Mouse (Mus musculus): Measurements from ENCODE around the gene Pcnx4.

The Pcnx4 gene

DNA sequence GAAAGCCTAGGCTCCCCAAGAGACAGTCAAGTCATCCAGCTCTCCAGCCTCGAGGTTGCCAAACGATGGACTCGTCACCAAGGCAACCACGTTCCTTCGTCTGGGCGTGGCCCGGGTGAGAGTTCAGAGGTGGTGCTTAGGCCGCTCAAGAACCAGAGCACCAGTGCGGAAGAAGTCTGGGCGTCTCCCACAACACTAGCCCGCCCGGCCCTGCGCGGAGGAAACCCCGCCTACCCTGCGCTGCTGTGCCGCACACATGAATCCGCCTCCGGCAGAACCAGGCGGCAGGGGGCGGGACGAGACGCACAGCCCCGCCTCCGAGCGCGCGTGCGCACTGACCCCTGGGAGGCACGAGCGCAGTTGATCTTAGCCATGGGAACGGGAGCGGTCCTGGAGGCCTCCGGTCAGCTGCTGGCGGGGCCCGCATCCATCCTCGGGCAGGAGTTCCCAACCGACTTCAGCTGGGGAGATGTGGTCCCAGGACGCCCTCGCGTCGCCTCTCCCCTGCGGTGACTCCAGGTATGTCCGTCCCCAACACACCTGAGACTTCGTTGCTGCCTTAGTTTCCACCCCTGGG is at the start of gene Pcnx4:
Gene Pcnx4, plus strand, starts transcription at position 363 of the 577 bp plus-strand sequence.
- DNase-seq (ENCODE audit: low read depth, low spot score): peak; percentile 99

DNA sequence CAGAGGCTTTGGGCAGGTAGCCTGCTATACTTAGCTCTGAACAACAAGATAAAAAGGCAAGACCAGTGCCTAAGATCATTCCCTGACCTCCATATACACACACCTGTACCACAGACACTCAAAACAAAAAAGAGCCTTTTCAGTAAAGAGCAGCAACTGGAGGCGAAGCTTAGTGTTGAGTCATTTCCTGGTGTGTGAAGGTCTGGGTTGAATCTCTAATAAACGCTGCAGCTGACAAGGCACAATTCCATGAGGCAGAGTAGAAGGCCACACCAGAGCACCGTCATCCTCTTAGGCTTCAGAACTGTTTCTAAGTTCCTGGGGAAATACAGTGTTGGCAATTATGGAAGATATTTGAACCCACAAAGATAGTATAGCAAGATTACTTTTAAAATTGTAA is 48.7 kb upstream of the Pcnx4 start:
- no peak for DNase-seq (ENCODE audit: low read depth, low spot score)

DNA sequence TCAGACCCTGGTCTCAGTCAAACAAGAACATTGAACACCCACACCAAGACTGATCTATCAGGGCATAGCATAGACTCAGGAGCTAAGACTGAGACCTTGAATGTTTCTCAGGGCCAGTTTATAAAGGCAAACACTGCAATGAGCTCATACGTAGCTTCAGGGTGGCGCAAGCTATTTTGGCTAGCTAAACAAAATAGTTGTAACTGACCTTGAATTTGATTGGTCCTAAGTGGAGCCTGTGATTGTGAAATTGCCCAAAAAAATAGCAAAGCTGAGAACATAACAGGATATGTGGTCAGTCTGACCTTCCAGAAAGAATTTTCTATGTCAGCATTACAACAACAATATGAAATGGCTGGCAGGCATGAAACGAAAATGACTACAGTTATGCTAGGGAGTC is 46.2 kb upstream of the Pcnx4 start:
- DNase-seq (ENCODE audit: low read depth, low spot score): no peak

DNA sequence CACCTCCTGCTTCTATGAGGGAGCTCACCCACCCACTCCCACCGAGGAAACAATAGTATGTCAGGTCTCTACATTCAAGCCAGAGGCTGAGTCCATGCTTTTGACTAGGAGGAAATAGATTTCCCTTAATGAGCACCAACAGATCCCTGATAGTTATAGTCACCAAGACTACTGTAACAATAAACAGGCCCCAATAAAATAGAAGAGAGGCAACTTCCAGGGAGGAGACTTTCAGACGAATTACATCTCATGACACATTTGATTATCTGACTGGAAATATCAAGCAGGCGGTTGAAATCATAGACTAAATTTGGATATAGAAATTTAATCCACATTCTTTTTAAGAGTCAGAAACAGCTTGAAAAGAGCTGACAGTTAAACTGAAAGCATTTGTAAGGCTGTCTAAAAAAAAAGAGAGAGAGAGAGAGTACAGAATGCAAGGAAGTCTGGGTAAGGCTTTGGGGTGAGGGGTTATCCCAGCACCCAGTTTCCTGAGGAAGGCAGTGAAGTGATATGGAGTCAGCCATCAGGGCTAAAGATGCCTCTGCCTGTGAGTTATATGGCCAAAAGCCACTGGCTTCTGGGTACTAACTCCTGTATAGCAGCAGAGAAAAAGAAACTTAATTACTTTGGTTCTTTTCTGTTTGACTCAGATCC is 45.0 kb upstream of the Pcnx4 start:
- DNase-seq (ENCODE audit: low read depth, low spot score): no peak

DNA sequence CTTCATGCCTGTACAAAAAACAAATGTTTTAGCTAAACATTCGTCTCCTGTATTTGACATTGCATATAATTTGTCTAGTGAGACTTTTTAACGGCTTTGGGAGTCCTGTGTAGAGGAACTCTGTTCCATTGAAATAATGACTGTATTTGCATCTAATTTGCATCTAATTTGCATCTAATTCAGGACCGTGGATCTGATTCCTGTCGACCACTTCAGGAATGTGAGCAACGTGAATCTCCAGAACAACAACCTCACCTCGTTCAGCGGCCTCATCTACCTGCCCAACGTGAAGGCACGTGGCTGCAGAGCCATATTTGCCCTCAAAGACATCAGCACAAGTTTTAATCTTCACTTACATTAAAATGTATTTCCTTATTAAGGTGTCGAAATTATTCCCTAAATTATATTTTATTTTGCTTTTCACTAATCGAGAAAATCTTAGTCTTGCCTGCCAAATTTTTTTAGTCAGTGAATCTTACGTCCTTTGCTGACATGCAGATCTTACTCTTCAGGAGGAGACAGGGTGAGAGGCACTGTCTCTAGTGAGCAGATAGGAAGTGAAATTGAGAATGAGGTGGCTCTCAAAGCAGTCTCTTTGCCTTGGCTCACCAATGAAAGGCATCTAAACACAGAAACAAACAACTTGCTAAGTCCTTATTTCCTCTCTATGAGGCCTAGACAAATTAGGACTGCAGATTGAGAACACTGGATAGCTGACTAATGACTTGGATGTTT is 39.1 kb upstream of the Pcnx4 start:
- DNase-seq (ENCODE audit: low read depth, low spot score): no peak

DNA sequence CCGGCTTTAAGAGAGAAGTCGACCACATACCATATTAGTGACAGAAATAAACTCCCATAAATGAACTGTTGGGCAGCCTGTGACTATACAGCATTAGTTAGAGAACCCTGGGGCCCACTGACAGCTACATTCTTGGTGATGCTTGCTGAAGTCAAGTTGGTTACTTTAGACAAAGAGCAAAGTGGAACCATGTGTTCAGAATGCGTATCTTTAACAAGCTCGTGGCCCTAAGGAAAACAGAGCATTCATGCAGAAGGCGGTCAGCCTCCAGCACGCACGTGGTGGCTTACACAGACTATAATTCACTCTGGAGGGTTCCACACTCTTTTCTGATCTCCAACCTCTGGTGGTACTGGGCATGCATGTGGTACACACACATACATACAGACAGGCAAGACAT is 26.6 kb upstream of the Pcnx4 start:
- no peak for DNase-seq (ENCODE audit: low read depth, low spot score)

DNA sequence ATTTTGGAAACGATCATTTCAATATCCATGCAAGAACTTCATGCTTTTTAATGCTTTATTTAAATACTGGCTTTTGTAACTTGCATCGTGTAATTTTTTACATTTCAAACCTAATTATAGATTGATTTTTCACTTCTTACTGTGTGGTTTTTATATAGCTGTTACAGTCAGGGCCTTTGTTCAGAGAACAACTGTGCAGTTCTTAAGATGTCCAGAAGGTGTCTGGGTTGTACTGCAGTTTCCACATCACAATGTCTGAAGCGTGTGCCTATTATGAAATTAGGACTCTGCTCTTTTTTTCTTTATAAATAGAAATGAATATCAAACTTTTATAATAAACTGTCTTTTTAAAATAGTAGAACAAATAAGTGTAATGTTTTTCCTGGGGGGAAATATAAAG is 20.7 kb upstream of the Pcnx4 start:
- DNase-seq (ENCODE audit: low read depth, low spot score): peak; percentile 45

DNA sequence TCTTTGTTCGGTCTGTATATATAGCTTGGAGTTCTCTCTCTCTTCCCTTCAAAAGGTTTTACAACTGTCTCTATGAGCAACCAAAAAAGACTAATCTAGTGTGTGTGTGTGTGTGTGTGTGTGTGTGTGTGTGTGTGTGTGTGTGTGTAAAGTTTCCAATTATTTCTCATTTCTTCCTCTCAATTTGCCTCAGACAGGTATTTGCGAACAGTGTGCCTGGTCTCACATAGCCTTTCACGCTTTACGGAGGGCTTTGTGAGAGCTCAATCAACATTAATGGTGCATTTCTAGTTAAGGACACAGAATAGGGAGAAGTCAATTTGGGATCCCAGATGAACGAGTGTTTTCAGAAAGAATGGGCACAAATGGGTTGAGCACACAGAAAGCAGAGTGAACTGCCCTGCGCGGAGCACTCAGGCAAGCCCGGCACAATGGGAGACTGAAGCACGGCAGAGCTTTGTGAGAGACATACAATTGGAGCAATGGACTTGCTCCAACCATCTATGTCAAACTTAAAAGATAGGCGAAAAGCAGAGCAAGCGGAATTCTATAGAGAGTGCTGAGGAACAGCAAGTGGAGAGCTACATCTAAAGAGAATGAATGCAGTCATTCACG is 18.0 kb upstream of the Pcnx4 start:
- DNase-seq (ENCODE audit: low read depth, low spot score): no peak

DNA sequence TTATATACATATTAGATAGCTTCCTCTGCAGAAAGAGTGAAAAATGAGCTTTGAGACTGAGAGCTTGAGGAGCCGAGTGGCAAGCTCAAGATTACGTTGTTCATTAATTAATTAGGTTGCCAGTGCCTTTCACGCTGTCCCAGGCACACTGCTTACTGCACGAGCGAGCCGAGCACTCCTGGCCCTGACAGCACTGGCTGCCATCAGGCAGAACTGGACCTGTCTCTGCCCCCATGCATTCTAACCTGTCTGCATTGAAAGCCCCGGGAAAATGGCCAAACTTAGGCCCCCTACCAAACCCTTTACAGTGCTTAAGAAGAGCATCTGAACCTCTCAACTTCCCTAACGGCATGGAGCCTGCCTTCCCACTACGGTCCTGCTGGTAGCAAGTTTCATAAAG is 16.8 kb upstream of the Pcnx4 start:
- DNase-seq (ENCODE audit: low read depth, low spot score): no peak

DNA sequence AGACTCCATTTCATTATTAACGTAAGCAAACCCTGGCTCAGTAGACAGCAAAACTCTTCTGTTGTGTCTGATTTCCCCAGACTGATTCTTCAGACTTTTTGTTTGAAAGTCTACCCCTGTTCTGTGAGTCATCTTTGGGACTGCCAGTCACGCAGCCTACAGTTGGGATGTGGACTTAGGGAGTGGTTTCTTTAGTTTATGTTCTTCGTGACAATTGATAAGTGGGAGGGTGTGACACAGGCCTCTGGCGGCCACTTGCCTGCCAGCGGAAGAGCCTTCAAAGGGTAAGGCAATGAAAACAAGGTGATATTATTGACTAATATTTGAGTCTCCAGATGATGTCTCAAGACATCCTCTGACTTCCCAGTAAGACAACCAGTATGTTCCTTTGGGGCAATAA is 16.3 kb upstream of the Pcnx4 start:
- no peak for DNase-seq (ENCODE audit: low read depth, low spot score)

DNA sequence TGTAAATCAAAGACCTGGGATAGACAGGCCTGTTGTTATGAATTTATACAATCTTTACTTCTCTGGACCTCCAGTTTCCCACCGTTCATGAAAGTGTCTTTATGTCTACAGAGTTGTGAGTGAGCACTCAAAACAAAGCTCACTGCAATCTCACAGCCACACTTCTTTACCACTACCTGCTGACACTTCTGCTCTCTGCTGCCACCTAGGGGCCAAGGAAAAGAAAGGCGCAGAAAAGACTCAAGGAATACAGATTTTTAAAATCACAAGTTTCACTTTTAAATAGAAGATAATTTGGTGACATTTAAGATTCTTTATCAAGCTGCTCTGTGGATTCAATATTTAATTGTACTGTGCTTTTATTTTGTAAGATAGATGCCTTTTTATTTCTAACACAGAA is 15.5 kb upstream of the Pcnx4 start:
- DNase-seq (ENCODE audit: low read depth, low spot score): peak; percentile 87

DNA sequence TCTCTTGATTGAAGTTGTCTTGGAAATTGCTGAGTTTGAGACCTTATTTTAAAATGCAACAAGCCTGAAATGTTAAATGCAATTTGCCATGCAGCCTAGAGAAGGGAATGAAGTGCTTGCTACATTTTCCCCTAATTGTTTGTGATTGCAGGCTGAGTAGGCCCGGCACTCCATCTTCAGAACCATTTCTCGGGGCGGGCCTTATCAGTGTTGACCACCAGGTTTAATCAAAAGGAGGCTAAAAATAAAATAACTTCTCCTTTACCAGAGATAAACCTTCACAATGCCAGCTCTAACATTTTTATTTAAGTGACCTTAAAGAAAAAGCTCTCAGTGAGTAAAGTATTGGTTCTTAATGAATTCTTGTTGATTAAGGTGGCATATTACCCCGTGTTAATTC is 10.6 kb upstream of the Pcnx4 start:
- no peak for DNase-seq (ENCODE audit: low read depth, low spot score)

DNA sequence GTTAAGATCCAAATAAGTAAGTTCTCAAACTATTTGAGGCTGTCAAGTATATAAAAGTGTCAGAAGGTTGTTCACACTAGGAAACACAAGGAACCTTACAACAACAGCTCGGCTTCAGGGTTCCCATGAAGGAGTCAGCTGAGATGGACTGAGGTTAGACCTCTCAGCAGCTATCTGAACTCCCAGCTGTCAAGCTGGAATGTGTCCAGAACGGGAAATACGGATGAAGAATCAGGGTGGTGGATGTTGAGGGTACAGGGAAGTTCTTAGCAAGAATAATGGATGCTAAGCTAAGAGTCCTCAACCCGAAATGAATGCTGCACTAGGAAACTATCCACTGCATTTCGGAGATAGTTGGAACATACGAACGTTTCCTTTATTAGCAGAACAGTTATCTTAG is 3.9 kb upstream of the Pcnx4 start:
- no peak for DNase-seq (ENCODE audit: low read depth, low spot score)

DNA sequence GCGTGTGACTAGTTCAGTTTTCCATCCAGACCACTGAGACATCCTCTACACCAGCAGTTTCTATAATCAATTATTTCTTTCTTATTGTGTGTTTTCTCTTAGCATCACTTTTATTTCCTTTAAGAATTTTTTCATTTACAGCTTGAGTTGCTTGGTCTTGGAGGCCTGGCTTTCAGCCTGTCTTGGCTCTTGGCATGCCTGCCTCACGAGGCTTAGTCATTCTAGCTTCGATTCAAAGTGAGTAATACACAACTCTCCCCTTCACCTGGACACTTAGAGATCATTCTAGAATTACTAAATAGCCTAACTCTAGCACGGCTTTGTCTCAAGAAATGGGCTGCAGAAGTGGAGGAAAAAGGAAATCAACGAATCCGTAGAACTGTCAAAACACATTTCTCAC is 2.2 kb upstream of the Pcnx4 start:
- no peak for DNase-seq (ENCODE audit: low read depth, low spot score)

DNA sequence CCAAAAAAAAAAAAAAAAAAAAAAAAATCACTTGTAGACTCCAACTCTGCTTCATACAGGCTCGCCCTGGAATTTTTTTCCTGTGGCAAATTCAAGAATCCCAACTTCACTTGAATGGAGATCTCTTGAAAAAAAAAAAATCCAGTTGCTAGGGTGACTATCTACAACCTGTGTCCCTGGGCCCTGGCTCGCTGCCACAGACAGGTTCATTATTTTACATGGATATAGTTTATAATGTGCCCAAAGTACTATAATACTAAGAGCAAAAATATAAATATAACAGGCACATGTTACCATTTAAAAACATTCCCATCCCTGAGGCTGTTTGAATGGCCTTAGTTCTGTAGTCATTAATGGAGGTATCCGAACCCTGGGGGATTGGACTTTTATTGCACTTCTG is 584 bp upstream of the Pcnx4 start:
- DNase-seq (ENCODE audit: low read depth, low spot score): no peak

DNA sequence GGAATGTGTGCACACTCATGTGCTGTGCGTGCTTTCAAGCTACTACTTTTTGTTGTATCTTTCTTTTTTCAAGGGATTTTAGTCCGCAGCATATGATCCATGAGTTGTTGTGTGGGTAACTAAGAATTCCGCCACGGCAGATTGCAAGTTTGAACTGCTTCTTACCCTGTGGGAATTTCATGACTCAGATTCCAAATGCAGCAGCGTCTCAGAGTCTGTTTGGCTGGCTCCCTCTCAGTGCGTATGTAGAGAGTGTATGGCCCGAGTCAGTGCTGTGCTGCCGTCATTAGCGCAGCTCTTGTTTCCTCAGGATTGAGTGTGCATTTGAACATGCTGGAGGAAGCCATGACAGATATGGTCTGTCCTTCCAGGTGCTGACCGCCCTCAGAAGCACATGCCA is 2.4 kb downstream of the Pcnx4 start:
- no peak for DNase-seq (ENCODE audit: low read depth, low spot score)

DNA sequence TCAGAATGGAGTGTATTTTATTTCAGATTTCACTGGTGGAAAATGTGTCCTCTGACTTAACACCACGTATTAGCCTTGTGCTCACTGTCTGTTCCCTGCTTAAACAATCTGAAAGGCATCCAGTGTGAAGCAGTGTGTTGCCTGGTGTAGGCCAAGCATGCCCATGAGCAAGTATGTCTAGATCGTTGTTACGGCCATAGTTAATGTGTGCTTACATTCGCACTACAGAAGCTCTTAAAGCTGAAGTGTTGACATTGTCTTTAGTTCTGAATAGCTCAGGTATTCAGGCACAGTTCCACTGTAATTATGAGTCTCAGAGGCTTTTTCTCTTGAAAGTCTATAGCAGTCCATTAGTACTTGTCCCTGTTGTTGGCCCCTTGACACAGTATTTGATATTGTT is 18.2 kb downstream of the Pcnx4 start:
- DNase-seq (ENCODE audit: low read depth, low spot score): no peak

DNA sequence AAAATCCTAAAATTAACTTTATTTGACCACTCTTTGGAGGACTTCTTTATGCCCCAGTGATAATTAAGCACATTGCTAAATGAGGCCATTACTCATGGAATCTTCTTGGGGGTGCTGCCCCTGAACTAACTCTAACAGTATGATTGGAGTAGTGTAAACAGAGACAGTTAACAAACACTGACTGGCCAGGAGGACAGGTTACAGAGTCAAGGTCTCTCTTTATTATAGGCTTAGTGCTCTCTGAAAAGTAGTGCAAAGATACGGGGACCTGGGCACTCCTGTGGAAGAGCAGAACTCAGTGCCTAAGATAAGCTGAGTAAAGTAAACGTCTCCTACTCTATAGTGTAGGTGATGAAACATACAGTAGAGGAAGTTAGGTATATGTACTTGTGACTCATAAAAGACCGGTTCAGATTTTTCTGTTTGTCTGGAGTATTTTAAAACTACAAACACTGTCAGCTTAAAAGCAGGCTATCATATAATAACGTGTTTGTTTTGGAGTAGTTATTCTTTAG is 28.2 kb downstream of the Pcnx4 start:
- no peak for DNase-seq (ENCODE audit: low read depth, low spot score)

DNA sequence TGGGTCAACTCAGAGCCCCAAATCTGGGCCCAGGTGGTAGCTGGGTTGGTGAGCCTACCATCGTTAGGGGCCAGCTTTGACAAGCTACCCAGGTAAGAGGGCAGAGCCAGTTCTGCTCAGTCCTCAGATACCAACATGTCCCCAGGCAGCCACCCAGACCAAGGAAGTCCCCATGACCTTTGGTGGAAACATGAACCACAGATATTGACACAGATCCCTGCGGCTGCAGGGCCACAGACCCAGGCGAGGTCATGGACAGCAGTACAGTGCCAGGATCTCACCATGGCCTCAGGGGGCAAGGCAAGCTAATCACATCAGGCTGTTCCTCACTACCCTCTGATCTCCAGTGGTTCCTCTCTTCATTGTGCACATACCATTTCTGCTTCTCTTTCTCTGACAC is 45.8 kb downstream of the Pcnx4 start:
- DNase-seq (ENCODE audit: low read depth, low spot score): no peak

DNA sequence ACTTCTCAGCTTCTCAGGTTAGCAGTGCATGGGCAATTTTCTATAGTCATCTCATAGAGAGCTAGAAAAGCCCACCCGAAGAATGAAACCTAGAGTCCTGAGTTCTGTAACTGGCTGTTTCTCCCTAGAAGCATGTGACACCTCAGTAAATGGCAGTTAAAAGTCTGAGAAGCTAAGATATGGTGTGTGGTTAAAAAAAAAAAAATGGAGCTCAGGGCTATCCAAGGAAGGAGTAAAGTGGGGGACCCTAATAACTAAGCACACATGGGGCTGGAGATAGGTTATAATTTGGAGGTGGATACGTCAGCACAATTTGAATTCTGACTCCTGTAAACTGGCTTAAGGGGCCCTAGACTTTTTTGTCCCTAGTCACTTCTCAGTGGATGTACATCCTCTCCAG is 46.9 kb downstream of the Pcnx4 start:
- no peak for DNase-seq (ENCODE audit: low read depth, low spot score)

DNA sequence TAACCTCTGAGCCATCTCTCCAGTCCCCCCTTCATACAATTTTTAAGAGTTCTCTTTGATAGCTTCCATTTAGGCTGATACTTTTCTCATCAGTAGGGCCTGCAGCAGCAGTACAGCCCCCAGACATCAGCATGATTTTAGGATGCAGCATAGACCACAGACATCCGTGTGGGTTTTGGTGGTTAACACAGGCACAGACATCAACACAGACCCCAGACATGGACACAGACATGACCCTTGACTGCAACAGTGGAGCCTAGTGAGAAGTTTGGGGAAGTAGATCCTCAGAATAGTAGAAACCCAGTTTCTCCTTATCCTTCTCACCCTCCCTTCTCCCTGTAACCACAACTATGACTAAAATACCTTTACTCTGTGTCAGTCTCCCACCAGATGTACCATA is 49.2 kb downstream of the Pcnx4 start:
- no peak for DNase-seq (ENCODE audit: low read depth, low spot score)

DNA sequence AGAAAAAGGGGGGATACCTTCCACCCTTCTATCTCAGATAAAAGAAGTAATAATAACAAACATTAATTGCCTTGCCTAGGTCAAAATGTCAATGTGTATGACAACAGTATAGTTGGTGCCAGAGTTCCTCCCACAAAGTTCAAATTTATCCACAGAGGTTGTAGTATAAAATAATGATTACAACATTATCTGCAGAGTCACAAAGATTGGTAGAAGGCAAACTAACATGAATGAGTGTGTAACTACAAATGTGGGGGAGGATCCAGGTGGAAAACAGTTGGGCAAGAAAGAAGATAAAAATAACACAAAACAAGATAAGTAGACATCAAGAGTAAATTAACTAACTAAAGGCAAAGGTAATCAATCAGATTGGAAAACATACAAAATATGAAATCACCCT is 56.8 kb downstream of the Pcnx4 start:
- DNase-seq (ENCODE audit: low read depth, low spot score): no peak

DNA sequence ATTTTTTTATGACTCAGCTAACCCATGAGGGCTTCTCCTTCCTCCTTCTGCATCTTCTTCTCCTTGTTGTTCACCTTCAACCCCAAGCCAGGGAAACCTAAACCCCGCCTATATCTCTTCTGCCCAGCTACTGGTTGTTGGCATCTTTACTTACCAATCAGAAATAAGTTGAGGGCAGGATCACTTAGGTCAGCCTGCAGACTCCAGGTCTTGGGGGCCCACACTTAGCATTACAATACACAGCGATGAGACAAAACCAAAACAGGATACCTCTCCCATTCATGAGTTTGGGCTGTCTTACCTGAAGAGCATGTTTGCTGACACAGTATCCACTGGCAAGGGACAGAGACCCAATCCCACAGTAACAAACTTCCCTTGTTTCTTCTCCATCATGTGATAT is 57.8 kb downstream of the Pcnx4 start:
- DNase-seq (ENCODE audit: low read depth, low spot score): no peak

Data from CD4-positive, CD25-positive, alpha-beta regulatory T cell, adult 2 months (primary cell).